Mouse (Mus musculus): Measurements from ENCODE around the gene Epb41l2.

Gene Epb41l2

DNA sequence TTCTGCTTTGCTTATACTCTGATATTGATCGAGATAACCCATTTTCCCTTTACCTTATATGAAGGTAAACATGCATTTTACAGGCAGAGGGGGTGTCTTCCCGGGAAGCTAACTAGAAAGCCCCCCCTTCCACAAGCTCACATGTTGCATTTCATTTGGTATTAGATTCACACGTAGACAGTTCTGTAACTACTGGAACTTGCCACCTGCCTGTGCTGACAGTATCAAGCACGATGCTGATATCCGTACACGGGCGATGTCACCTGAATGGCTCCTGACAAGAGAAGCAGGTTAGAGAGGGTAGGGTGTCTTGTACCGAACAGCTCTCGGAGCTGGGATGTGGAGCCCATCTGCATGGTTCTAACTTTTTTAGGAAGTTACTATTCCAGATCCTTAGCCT, 41.0 kb downstream of the Epb41l2 start:
- DNase-seq (ENCODE audit: low spot score), result no peak

DNA sequence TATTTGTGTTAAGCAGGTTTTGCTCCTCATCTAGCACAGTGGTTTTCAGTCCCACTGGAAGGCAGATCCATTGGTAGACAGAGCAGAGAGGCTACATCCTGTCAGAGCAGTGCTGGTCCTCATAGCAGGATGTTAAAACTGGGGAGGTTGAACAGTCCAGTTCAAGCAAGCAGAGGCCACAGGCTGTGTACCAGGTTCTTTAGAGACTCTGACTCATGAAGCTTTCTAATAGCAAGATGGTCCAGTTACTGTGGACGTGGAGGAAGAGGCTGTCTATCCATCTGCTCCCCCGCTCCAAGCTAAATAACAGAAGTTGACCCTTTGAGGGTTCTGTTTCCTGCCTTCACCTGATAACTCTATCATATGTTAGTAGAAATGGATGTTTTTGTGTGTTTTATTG, 41.8 kb downstream of the Epb41l2 start:
- DNase-seq (ENCODE audit: low spot score), result no peak

DNA sequence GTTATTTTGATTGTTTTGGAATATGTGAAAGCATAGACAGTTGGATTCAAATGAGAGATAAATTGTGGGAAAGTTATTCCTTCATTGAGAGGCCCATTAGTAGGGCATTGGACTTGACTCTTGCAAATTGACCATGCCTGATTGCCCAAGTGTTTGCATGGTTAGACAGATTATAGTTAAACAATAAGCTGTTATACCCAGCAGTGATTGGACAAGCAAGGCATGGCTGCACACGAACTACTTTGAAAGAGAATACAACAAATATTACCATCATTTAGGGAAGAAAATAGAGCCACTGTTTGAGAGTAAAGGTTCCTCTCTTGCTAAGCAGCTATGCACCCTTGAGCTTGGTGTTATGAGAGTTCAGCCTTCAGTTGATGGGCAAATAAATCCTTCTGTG, 43.3 kb downstream of the Epb41l2 start:
- DNase-seq (ENCODE audit: low spot score), result no peak

DNA sequence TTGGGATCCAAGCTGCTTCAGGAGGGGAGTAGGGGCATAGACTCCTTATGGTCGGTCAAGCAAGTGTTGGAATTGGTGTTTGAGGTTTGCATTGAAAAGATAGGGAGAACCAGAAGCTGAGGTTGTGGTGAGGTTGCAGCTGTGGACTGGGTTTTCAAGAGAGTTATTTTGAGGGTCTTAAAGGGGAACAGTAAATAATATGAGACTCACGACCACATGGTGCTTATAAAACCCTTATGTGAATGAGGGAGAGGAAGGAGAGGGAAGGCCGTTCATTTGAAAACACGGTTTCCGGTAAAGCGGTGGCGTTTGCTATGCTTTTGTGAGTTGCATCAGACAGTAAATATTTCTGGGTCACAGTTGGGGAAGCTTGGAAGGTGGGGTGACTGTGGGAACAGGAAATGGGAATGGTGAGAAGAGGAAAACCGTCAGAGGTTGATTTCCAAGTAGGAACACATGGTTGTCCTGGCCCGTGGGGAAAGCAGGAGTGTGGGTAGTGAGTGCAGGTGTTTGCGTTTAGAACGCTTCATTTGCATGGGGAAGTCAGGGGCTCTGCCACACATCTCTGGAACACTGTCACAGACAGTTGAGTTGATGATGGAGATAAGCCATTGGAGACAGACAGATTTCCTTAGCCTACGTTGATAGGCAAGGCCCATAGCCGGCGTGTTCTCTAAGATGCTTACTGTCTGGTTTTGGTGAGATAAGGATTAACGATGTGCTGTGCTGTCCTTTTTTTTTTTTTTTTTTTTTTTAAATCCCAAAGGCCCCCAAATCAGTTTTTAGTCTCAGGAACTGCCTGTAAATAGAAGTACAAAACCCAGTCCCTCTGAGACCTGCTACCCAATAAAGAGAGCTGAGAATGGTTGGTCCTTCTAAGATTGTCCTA, 44.5 kb downstream of the Epb41l2 start:
- DNase-seq (ENCODE audit: low spot score), result no peak

DNA sequence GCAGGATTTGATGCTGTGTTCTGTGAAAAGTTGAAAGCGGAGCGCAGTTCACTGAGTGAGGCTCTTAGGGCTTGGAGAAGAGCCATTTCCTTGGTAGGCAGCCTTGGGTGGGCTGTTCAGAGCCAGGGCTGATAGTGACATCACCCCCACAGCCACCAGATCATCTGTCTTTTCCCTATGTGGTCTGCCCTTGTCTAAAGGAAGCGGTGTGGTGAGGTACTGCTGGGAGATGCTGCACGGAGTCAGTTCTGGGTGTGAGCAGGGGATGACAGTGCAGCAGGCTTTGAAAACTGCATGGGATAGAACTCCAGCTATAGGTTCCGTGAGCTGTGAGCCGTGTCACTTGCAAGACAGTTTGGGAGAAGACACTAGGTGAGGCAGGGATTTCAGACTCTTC, 45.1 kb downstream of the Epb41l2 start:
- DNase-seq (ENCODE audit: low spot score), result no peak

DNA sequence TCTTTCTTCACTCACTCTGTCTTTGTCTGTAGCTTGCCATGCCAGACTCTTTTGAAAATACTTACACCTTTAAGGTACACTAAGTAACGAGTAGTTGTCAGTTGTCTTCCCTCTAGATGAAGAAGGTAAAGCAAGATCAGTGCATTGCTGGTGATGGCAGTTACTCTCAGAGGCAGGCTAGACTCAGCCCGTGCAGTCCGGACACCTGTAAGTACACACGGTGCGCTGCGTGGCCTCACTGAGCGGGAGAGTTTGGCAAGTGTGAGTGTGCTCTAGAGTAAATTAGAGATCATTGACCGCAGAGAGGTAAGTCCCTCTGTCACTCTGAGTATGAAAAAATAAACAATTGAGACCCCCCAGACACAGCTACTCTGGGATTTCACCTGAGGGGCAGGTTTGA, 46.0 kb downstream of the Epb41l2 start:
- no peak for DNase-seq (ENCODE audit: low spot score)

DNA sequence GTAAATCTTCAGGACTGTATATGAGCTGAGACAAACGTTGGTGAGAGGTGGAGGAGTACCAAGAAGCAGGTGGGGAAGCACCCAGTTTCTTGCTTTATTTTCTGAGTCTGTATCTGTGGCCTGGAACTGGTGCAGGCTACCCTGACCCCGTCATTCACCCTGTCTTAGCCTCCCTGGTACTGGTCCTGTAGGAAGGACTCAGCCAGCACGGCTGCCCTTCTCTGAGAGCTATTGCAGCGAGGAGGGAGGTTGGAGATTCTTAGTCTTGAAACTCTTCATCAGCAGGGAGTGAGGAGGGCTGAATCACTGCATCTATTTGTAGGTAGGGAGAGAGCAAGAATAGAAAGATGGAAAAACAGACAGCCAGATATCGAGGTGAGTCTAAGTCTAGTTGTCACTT, 47.1 kb downstream of the Epb41l2 start:
- no peak for DNase-seq (ENCODE audit: low spot score)

DNA sequence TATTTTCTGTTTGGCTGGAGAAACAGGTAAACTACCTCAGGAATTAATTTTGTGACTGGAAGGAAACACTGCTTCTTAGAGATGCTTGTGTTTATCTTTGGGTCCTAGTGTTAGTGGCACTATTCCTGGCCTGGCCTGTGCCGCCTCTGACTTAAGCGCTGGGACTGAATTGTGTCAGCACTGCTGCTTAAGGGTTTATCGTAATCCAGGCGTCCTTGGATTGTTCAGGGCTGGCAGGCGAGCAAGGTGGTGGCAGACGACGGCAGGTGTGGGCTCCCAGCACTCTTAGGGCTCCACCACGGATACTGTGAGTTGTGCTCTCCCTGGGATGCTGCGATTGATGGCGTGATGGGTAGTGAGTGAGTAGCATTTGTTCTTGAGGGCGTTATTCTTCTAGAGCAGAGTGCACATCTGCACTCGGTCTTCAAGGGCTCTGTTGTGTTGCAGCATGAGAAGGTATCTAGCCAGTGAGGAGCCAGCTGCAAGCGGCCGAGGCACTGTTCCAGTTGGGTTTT, 48.6 kb downstream of the Epb41l2 start:
- no peak for DNase-seq (ENCODE audit: low spot score)

DNA sequence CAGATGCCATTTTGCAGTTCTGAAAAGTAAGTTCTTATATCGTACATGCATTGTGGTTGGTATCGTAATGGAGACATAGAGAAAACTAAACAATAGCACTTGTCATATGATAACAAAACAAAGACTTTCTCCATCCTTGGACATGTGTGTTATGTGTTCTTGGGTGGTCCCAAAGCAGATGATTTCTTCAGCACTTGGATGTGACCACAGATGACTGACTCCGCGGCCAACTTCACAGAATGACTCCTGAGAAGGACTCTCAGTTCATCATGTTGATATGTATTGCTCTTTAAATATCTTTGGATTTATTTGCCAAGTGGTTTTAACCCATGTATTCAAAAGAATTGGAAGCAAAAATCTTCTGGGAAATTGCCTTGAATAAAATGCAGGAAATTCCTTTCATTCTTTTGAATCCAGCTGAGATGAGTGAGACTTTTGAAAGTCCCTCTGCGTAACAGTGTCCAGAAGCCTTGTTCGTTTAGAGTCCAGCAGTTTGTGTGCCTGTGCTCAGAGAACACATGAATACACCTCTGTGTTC, 52.3 kb downstream of the Epb41l2 start:
- DNase-seq (ENCODE audit: low spot score), result no peak

DNA sequence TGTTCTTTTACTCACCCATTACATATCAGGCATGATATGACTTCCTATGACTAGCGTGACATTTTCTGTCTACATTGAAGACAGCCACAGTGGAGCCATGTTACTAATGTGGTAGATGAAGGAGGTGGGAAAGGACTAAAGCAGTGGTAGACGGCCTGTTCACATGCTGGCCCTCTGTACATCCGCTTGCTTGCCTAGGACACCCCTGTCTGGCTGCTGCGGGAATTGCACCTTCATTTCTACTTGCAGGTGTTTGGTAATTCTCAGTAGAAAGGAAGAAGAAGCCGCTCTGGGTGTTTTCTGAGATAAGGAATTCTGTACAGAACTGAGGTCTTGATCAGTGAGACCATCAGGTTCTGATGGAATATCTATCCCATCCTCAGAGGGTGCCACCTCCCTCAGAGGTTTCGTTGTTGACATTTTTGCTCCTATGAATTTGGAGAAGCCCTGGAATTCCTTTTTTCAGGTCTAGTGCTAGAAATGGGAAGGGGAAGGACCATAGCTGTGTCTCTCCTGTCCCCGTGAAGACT, 55.7 kb downstream of the Epb41l2 start:
- no peak for DNase-seq (ENCODE audit: low spot score)

DNA sequence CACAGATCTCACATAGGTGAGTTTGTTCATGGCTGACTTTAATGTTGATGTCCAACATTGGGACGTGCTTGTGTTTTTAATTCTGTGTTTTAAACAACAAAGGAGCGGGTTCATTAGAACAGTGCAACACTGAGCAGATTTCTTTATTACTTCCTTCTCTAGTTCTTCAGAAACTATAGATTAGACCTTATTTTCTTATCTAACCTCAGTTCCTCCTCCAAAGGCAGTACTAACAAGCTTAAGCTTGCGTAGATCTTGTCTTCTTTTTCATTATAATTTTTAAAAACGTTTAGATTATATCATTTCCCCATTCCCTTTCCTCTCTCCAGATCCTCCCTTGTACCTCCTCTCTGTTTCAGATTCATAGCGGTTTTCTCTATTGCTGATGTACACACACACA, 57.1 kb downstream of the Epb41l2 start:
- no peak for DNase-seq (ENCODE audit: low spot score)

DNA sequence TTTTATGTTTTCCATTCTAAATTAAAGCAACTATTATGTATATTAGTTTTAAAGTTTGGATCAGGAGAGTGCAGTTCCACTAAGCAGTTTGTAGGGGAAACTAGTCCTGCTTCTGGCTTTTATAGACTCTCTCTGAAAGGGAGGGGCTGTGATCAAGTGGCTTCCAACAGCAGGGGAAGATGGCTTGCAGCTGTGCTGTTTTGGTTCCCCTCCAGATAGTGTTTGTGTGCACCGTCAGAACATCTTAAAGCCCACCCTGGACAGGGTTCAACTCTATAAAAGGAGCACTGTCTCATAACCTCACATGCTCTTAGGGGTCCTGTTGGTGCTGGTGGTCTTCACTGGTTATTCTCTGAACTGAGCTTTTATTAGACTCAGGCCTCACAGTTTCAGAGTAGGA, 66.5 kb downstream of the Epb41l2 start:
- DNase-seq (ENCODE audit: low spot score), result no peak

DNA sequence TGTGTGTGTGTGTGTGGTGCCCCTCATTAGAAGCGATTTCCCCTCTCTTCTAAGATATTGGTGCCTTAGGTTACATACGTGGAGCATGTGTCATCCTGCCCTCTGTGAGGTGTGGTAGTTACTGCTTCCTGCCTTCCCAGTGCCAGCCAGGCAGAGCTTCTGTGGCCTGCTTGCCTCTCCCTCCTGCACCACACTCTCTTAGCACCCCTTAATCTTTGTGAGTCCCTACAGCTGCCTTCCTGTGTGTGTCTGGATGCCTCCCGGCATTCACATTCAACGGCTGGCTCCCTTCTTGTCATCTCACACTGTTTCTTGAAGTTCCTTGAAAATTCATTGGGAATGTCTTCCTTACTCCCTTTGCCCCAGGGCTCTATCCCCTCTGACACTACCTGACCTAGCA, 67.2 kb downstream of the Epb41l2 start:
- no peak for DNase-seq (ENCODE audit: low spot score)

DNA sequence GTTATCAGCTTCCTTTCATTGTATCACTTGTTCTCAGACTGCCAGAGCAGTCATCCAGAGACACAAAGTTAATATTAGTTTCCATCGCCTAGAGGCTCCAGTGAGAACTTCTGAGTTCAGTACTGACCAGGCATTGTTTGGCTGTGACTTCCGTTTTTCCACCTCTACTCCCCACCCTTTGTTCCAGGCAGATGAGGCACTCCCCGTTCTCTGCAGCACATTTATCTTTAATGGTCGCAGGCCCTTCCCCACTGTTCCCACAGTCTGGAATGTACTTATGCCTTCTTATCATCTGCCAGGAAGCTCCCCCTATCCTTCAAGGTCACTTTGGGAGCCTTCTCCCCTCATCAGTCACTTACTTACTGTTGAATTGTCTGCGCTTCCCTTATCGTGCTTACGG, 67.9 kb downstream of the Epb41l2 start:
- no peak for DNase-seq (ENCODE audit: low spot score)

DNA sequence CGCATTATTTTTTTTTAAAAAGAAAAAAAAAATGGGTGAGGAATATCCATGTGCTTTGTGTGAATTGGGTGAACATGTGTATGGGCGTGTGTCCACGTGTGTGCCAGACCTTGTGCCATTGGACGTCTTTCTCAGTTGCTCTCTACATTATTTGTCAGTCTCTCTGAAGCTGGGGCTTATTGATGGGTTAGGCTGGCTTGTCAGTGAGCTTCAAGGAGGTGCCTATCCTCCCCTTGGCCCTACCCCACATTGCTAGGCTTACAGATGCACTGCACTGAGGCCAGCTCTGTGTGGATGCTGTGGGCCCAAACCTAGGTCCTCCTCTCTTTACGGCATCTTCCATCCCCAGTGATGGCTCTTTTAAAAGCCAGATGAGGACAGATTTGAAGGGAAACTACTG, 69.1 kb downstream of the Epb41l2 start:
- DNase-seq (ENCODE audit: low spot score), result no peak

DNA sequence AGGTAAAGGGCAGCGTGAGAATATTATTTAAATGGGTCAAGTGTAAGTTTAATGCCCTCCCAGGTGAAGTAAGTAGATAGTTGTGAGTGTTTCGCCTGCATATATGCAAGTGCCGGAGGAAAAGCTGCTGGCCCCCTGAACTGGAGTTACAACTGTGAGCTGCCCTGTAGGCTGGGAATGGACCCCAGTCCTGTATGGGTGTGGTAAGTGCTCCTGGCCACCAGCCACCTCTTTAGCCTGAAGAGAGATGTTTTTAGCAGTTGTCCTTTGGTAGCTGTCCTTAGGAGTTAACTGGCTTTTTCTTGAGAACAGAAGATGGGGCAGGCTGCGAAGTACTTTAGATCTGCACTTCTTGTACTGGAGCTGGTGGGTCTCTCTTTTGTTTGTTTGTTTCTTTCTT, 69.7 kb downstream of the Epb41l2 start:
- DNase-seq (ENCODE audit: low spot score), result no peak

DNA sequence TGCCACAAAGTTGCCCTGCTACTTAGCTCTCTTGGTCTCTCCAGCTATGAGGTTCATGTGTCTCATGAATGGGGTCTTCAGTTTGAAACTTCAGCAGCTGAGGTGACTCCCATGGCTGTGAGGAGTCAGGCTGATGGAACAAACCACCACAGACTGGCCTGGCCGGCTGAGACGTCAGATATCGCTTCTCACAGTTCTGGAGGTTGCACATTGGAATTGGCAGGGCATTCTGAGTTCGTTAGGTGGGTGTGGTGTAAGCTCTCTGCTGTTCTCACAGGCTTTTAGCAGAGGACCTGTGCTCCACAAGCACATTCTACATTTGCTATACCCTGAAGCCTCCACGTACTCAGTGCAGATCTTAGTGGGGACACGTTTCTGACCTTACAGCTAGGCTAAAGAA, 71.3 kb downstream of the Epb41l2 start:
- DNase-seq (ENCODE audit: low spot score), result no peak

DNA sequence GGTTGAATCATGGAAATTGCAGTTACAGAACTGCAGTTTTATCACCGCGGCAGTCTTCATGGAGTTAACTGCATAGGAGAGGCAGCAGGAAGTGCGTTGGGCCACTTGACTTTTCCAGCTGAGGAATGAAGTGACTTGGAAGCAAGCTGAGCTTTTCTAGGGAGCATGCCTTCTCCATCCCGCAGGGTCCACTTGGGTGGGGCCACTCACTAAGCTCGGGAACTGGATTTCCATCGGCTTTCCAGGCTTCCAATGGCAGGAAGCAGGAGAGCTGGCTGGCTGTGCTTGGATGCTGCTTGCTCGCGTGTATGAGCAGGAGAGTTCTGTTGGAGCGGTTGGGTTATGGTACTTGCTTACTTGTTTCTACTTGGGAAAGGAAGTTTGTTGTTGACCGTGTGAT, 72.8 kb downstream of the Epb41l2 start:
- no peak for DNase-seq (ENCODE audit: low spot score)

DNA sequence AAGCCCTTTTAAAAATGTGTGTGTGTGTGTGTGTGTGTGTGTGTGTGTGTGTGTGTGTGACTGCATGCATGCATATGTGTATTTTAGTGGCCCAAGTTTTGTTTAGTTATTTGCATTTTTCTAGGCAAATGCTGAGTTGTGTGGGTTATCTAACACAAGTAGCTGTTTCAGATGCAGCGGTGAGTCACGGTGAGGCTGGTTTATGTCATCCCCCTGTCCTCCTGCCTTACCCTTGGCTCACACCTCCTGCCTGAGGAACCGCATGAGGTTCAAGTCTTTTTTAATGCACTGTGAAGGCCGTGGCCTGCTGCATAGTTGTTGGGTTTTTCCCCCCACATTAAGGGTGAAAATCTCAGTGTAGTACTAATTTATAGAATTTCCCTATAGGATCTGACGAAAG, 73.3 kb downstream of the Epb41l2 start:
- no peak for DNase-seq (ENCODE audit: low spot score)

DNA sequence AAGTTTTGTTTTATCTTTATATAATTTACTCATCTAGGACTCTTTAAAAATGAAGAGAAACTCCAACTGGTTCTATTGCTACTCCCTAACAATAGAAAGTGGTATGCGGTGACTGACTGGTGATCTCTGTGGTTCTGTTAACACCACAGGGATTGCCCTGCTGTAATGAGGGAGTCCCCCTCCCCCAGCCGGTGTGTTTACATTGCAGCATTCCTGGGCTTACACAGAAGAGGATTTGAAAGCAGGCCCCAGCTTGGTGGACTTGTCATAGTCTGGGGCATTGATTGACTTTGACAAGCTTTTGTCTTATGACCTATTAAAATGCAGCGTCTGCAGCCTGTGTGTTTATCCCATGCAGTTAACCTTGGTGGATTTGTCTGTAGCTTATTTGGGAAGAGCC, 73.9 kb downstream of the Epb41l2 start:
- no peak for DNase-seq (ENCODE audit: low spot score)

DNA sequence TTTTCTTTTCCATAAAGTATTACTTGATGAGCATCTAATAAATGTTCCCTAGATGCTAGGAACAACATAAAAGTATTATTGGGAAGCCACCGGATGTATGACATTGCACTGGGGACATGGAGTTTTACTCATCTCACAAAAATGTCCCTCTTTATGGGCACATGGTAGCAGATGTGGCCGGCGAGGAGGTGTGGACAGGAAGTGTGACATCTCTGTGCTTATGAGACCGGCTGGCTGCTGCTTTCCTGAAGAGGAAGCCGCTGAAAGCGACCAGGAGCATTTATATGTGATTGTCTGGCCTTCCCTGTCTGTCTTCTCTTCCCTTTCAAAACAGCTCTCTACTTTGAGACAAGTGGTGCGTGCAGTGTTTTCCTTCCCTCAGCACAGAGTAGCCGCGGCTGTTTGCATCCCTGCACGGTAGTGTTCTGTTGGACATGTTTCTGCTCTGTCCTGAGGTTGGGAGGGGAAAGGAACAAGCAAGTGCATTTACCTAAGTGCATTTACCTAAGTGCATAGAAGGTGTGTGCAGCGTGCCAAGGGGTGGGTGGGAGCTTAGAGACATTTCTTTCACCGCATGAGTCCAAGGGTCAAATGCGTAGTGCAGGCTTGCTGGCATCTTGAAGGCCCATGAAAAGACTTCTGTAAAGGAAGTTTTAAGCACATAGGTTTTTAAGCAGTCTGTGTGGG, 74.9 kb downstream of the Epb41l2 start:
- no peak for DNase-seq (ENCODE audit: low spot score)

DNA sequence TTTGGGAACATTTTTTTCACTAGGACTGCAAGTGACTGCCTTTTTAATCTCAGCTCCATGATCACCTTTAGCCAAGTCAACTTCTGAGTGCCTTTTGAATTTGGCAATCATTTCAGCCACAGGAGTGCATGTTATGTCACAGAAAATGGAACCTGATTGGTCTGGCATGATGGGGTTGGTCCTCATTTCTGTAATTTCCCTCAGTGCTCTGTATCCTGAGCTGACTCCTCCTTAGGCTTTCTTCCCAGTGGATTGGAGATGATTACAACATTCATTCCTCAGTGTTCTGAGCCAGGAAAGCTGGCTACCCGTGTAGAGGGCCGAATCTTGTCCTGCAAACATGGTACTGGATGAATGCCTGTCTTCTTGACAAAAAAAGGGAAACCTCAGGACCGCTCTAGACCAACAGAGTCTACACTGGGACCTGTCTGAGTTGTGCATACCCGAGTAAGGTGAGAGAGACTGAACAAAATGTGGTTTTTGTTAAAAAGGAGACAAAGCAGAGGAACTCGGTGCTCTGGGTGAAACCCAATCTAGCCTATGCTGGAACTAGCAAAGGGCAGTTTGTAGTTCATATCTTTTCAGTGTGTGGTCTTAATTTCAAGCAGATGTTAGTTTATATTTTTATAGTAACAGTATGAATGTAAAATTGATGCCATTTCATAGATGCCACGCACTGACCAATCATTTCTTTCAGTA, 77.3 kb downstream of the Epb41l2 start:
- DNase-seq (ENCODE audit: low spot score), result no peak

Measured in layer of hippocampus, adult 9-10 months (tissue).